Mouse (Mus musculus) cerebellum, adult 9-11 months (tissue): ENCODE data around the gene Flt1.

ENCODE experiments used
- DNase-seq: peaks from one replicate; pipeline ENCODE4 v3.0.0; 2022

The Flt1 gene

DNA sequence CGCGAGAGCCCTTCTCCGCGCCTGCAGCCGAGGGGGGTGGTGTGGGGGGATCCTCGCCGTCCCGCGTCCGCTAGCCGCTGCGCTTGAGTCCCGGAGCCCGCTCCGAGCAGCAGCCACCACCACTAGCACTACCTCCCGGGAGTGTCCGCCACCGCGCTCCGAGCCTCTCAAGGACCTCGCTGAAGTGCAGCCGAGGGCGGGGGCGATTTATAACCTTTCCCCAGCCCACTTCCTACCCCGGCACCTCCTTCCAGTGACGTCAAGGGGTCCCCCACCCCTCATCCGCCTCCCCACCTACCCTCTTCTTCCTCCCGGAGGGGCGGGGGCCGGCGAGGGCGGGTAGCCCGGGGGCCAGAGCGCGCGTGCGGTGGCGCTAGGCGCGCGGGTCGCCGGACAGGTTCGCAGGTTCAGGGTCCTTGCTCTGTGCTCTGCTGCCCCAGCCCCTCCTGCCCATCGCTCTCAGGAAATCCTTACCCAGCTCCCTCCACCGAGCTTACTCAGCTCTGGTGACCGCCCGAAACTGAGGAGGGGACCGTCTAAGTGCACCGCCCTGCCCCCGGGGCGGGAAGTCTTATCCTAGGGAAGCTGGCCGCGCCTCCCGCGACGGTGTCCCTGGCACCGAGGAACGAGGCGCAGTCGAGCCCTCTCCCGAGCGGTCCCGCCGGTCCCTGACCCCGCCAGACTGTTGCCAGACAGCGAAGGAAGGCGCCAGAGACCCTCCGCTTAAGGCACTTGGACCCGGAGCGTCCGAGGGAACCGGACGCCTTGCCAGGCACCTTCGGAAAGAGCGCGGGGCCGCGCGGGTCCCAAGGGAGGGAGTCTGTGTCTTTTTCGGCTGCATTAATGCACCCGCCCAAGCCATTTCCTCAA lies at the start of gene Flt1:
Gene Flt1 (minus strand): TSS at position 181 of the 870 bp plus-strand sequence.
- no peak for DNase-seq

- no peak for DNase-seq
Measured at GRCm38 (mm10) chr5:147775222-147775621, 49.4 kb upstream of the Flt1 start.

GRCm38 (mm10) chr5:147769918-147770317 lies 44.1 kb upstream of the Flt1 start:
- no peak for DNase-seq

DNA sequence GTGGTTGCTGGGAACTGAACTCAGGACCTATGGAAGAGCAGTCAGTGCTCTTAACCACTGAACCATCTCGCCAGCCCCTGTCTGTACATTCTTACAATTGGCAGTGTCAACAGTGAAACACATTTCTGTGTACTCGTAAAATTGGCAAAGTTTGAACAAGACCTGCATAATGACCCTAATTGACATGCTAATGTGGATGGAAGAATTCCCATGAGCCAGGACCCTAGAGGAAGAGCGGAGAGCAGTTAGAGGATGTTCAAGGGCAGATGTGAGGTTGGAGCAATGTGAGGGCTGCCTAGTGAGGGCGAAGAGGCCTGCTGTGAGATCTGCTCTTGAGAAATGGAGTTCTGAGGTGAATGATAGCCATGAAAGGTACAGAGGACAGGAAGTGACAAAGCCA lies 38.2 kb upstream of the Flt1 start:
- no peak for DNase-seq

- DNase-seq = no peak
Measured at GRCm38 (mm10) chr5:147761984-147762383, 36.2 kb upstream of the Flt1 start.

DNA sequence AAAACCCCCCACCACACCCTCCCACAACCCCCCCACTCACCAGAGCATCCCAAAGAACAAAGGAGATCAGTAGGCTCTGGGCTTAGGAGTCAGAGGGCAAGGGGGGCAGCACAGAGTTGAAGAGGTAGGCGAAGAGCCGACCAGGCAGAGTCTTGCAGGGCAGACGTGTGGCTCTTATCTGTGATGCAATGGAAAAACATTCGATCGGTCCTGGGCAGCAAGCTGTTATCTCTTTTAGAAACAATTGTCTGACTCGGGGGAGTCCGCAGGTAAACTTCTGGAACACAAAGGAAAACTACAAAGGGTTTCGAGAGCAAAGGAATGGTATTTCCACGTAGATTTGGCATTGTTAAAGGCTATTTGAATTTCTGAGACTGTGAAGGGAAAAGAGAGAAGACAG lies 35.5 kb upstream of the Flt1 start:
- DNase-seq = no peak

DNA sequence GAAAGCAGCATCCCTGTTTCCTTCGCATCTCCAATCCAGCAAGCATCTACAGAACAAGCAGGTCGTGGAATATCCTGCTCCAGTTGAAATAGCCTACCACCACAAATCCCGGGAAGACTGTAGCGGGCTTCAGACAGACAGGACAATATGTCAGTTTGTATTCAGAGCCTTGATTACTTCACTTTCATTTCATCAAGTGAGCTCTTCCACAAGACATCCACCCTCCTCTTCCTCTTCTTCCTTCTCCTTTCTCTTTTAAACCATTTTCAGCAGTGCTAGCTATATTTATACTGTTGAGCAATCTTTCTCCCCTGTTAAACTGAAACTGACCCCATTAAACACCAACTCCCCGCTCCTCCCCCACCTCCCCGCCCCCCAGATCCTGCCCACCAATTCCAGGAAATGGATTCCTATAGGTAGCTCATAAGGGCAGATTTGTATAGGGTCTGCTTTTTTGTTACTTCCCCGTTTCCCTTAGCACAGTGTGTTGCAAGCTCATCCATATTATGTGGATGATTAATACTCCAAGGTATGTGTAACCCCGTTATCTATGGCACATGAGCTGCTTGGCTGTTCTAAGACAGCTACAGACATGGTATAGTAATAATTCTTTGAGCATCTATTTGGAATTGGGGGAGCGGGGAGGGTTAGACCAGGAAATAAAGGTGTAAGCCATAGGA lies 33.0 kb upstream of the Flt1 start:
- no peak for DNase-seq

GRCm38 (mm10) chr5:147757832-147758587 lies 32.2 kb upstream of the Flt1 start:
- DNase-seq = no peak

DNA sequence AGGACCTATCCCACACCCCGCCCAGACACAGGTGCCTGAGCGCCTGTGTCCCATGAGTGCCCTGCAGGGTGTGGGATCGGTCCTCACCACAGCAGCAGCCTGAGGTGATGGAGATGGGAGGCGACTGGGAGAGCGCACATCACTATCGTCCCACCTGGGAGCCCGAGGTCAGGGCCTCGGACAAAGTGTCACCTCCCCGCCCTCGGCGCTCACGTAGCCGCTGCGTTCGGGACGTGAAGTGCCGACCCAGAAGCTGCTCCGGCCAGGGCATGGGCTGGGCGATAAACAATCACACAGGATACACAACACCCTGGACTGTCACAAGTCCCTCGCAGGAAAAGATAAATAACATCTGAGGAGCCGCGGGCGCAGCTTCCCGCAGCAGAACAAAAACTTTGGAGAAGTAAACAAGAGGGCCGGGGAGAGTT lies 27.1 kb upstream of the Flt1 start:
- no peak for DNase-seq

DNA sequence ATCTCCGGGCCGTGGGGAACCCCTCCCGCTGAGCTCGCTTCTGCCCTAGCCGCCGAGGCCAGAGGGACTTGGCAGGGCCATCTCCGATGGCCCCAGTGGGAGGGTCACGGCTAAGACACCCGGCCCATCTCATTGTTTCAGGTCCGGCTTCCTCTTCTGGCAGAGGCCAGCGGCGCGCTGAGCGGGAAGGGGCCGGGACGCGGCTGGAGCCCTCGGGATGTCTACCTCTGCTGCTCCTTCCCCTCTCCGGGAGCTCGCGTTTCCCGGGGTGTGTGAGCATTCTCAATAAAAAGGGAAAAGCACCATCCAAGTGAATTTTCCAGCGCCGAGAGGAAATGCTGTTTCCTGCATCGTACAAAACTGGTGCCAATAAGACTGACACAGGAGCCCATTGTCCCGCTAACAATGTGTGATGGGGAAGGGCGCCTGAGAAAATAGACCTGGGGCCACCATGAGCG lies 25.9 kb upstream of the Flt1 start:
- no peak for DNase-seq

DNA sequence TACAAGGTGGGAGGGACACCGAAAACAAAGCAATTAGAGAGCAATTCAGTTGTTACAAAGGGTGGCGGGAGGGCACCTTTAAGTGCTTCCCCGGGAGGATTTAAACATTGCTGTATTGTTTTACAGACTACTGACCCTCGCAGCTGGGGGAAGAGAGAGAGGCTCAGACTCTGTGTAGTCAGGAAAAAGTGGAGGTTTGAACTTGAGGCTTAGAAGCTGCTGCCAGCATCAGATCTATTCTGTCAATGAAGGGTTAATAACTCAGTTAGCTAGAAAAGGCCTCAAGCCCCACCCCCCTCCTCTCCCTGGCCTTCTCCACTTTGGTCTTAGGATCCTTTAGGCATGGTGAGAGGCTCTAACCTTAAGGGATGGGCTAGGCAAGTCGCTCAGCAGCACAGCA lies 24.2 kb upstream of the Flt1 start:
- no peak for DNase-seq

GRCm38 (mm10) chr5:147748081-147748581 lies 22.3 kb upstream of the Flt1 start:
- DNase-seq = no peak

- DNase-seq = no peak
Measured at GRCm38 (mm10) chr5:147744900-147745653, 19.3 kb upstream of the Flt1 start.

DNA sequence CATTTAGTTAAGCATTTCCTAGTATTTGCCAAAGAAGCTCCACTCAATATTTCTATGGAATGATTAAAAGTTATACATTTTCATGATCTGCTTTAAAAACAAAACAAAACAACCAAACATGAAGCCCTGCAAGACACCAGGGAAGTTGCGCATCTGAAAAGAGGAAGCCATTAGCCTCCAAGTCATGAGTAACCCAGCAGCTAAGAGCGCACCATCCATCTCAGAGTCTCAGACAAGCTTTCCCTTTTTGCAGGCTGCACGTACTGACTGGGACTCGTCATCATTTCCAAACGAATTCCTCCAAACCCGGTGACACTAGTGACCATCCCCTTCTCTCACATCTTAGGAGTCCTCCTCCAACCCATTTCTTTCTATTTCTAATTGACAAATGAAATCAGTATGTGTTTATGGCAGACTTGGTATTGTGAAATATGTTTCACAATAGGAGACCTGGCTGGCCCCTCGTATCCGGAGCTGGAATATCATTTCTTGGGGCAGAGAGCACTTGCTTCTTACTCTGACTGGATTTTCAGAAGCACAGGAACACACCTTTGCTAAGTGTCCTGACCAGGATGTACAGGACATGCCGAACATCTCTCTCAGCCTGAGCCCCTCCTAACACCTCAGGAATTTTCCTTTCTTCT lies 16.8 kb upstream of the Flt1 start:
- no peak for DNase-seq

- DNase-seq = no peak
Measured at GRCm38 (mm10) chr5:147736766-147737280, 11.0 kb upstream of the Flt1 start.

- DNase-seq = no peak
Measured at GRCm38 (mm10) chr5:147733682-147734081, 7.9 kb upstream of the Flt1 start.

DNA sequence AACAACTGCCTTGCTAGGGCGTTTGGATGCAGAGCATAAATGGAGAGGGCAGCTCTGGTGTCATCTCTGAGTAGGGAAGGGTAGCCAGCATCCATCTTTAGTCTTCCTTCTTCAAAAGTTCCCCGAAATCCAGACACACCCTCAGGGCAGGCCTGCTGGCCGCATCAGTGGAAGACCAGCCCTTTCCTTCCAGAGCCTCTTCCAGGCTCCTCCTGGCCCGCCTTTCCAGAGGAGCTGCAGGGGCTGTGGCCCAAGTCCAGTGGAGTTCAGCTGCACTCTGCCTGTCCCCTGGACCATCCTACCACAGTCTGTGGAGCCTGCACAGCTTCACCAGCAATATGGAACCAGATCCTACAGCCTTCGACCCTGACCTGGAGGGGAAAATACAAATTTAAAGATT lies 7.1 kb upstream of the Flt1 start:
- DNase-seq = no peak

- DNase-seq = no peak
Measured at GRCm38 (mm10) chr5:147727481-147727880, 1.7 kb upstream of the Flt1 start.

- no peak for DNase-seq
Measured at GRCm38 (mm10) chr5:147726701-147727393, 1.0 kb upstream of the Flt1 start.

DNA sequence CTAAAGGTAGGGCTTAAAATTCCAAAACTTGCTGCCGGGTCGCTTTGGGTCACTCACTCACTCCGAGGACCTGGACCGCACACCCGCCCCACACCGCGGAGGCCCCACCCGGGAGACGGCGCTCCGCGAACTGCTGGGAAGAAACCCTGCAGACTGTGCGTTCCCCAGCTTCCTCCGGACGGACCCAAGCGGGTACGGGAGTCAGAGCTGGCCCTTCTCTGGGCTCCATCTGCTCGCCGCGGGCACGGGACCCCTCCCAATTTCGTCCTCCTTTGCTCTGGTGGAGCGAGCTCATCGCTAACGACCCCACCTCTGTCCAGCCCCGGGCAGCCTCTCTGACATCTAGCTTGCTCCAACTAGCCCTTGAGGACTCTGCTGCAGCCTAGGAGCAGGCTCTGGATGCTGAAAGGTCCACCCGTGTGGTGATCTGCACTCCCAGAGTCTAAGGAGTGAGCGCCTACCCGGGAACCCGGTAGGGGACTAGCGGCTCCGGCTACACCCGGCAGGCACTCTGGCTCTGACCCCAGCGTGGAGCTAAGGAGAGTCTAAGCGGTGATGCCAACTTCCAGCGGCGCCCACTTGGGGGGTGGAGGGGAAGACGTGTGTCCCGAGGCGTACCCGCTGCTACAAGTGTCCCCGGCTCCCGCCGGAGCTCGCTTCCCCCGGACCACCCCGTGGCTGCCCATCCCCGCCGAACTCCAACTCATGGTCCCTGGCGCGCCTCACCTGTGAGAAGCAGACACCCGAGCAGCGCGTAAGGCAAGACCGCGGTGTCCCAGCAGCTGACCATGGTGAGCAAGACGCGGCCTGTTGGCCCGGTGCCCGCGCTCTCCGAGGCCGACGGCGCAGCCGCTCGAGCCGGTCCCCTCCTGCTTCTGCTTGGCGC lies 623 bp downstream of the Flt1 start:
- DNase-seq = no peak
